Mouse (Mus musculus) heart, postnatal 10 days (tissue): Measurements from ENCODE around the gene E2f3. TPM values are rescaled to one million over a fixed set of nuclear protein-coding genes. Genes with fewer than 3 reads are reported as not detected.

Experiments
- total RNA-seq, 2 experiments: library from RNA; stranded (reverse); gene quantifications; 2 replicates each; pipeline ENCODE4 v1.2.3; 2021

The E2f3 gene
- total RNA-seq, 2 experiments from 2014 or later: 12.0 to 13.4 TPM

Other genes with a start within 250 kb of the E2f3 start
- 10 to 100 TPM; 29.2 to 32.1 TPM for gene Cdkal1, start 130.4 kb downstream of the E2f3 start, total RNA-seq
- gene Mboat1, start 150.4 kb upstream of the E2f3 start, total RNA-seq: 1 to 10 TPM; 1.4 to 2.4 TPM